Mouse (Mus musculus) ZHBTc4 (cell line): ENCODE data around the gene Olfr992.
"Not testable (repeated sequence)": the region's sequence is repeated elsewhere in the genome, so short reads cannot be mapped to it uniquely, and the experiment has no call there.

Experiments used
- DNase-seq: peaks from one replicate; pipeline ENCODE4 v3.0.0-alpha.2; 2011; ENCODE audit warnings: low read depth, low spot score

Gene Olfr992

DNA sequence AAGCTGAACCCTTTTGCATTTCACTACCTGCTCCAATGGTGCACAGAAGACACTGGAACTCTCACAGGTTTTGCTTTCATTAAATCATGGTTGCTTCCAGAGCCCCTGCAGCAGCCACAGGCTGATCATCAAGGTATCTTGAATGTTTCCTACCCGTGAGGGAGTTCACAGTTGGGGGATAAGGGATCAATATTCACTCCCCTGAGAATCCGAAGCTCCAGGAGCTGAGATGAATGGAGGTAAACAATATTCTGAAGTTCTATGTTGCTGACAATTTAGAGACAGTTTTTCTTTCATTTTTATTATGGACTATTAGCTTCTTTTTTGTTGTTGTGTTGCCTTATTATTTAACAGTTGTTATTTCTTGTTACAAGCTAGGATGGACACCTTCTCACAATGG lies at the start of gene Olfr992:
TSS of gene Olfr992 (minus strand) at position 101 of the 400 bp plus-strand sequence.
- no peak for DNase-seq

DNA sequence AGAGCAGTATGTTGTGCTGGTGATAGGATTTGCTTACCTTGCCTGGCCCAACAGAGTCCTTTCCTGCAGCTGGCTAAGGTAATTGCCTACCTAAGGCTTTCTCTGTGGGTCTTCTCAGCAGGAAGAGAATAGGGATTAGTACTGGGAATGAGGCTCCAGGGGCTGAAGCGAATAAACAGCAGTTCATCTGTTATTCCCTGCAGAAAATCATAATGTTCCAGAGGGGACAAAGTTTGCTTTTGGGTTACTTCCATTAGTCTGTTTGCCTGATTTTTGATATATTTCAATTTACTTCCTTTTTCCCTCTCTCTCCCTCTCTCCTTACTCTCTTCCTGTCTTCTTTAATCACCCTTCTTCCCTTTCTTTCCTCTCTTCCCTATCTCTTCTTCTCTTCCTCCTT lies 34.3 kb upstream of the Olfr992 start, which contains the start of gene Olfr995:
TSS of gene Olfr995 (minus strand) at position 101 of the 400 bp plus-strand sequence.
- no peak for DNase-seq

DNA sequence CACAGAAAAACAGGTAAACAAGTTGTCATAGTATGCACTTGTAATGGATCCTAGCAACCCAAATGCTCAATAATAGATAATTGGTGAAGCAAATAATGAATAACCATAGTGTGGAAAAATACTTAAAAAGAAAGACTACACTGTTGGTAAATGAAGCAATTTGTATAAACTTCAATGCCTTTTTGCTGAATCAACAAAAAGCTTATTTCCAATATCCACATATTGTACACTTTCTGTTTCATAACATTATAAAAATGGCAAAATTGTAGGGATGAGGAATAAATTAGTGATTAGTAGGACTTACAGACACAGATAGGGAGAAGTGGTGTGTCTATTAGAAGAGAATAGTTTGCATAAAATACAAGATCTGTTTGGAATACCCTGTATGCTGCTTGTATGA lies 33.3 kb upstream of the Olfr992 start:
- DNase-seq, result no peak

DNA sequence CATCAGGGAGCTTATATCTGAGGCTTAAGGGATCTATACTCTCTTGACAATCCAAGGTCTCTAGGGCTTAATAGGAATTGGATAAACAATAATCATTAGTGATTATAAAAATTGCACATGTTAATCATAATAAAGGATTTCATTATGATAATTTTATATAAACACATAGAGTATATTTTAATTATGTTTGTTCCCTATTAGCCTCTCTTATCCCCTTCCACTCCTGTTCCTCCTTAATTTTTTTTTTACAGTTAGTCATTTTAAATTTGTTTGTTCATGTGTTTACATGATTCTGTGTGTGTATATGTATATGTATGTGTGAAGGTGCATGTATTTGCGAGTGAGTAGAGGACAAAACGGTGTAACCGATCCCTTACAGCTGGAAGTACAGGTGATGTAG lies 27.1 kb upstream of the Olfr992 start, which contains the start of gene Olfr994:
TSS of gene Olfr994 (minus strand) at position 101 of the 400 bp plus-strand sequence.
- no peak for DNase-seq

DNA sequence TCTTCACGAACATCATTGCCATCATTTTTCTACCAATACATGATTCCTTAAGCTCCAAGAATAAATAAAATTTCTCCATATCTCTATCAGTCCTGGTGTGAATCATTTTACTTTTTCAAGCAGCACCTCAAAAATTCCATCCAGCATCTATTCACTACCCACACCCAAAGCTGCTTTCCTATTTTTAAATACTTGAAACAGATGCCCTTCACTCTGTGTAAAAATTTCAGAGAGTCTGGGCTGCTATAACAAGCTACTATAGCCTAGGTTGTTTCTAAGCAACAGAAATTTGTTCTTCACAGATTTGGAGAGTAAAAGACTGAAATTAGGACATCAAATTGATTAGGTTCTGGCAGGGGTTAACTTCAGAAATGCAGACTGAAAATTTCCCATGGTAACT lies 16.6 kb upstream of the Olfr992 start:
- no peak for DNase-seq

DNA sequence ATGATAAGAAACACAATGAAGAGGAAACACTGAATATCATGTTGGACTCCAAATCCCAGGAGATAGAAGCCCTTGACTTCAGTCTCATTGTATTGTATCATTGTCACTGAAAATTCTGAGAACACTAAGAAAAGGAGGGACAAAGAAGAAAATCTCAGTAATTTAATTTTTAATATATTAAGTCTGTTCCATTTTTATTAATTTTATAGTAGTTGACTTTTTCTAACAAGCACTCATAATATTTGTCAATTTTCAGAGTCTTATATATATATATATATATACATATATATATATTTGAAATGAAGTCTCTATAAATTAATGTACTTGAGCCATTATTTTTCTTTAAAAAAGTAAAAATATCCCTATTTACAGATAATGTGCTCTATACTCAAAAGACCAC lies 5.5 kb upstream of the Olfr992 start, which contains the start of gene Olfr993:
TSS of gene Olfr993 (minus strand) at position 101 of the 400 bp plus-strand sequence.
- no peak for DNase-seq

DNA sequence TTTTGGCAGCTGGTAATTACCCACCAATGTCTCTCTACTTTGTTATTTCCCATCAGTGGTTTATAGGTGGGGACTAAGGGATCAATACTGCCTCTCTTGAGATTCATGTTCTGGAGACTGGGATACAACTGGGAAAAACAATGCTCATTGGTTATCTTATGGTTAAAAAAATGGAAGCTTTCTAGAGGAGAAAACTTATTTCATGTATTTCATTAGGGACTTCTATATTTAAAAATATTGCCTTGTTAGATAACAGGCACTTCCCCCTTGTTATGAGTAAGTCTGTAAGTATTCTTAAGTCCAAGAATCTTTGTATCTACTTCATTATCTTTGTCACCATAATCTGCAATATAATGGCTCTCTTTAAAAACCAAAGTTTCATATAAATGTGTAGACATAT lies 46.1 kb downstream of the Olfr992 start, which contains the start of gene Olfr988:
TSS of gene Olfr988 (minus strand) at position 101 of the 400 bp plus-strand sequence.
- DNase-seq, result not testable (repeated sequence)
